Mouse (Mus musculus) right cerebral cortex, postnatal 14 days (tissue): Measurements from ENCODE around the gene Dcp1b.
A peak's percentile ranks its signal among the peaks of the same experiment; 100 is the strongest.

Experiments used
- DNase-seq: peaks from one replicate; pipeline ENCODE4 v3.0.0; 2022

The Dcp1b gene

DNA sequence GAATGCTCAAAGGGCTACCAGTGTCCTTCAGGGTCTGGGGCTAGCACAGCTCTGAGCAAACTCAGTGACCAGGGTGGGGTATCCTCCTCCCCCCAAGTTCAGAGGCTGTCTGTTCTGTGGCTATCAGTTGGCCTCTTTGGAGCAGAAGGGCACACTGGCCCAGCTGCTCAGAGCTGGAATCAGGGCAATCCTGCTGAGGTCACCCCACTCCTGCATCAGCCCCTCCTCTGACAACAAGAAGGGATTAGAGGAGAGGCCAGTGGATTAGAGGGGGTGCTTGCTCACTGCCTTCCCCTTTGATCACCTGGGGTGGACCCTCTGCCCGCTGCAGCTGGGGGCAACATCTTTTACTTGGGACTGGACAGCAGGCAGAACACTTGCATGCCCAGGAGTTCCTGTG lies 61.2 kb downstream of the Dcp1b start, which contains the start of gene Cacna2d4:
Gene Cacna2d4, plus strand, starts transcription at position 286 of the 400 bp plus-strand sequence.
- no peak for DNase-seq

DNA sequence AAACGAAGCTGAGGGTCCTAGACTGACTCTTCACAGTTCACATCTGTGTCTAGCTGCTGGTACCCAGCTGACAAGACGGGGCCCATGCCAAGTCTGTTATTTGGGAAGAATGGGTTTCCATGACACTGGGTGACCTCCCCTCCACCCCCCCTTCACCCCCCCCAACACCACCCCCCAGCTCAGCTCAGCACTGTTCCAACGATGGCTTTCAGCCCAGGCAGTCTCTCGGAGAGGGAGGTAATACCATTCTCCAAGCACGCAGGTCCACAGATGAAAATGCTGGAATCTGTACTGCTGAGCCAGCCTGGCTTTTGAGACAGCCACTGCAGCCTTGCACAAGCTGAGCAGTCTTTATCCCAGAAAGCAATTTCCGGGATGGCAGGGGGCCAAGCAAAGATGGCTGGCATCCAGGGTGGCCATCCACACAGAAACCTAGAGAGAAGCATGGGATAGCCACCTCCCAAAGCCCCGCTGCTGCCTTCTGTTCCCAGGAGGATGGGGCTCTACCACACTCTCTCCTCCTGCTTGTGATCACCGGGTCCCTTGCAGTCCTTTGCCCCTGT lies 62.5 kb downstream of the Dcp1b start:
- DNase-seq, result peak; percentile 76

DNA sequence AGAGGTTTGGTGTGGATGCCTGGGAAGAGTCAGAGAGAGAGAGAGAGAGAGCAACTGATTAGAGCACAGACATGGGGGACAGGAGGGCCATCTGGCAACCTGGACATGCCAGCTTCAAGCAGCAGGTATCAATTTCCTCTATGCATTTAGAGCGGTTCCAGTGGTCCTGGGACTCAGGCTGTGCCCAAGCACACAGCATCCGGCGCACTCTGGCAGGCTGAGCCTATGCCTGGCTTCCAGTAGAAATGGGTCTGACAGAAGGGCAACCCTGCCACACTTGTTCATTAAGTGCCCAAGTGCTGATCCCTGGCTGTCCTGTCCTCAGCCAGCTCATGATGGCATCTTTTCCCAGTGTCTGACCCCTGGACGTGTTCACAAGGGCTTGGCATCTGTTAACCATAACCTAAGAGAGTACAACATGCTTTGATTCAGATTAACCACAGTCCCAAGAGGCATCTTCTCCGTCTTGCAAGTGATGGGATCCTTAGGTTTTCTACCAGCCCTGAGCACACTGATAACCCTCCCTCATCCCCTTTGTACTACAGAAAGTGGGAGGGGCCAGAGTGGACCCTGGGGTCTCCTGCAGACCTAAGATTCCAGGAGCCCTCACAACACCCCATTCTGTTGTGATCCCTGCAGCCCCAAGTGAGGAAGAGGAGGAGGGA lies 64.4 kb downstream of the Dcp1b start:
- no peak for DNase-seq

DNA sequence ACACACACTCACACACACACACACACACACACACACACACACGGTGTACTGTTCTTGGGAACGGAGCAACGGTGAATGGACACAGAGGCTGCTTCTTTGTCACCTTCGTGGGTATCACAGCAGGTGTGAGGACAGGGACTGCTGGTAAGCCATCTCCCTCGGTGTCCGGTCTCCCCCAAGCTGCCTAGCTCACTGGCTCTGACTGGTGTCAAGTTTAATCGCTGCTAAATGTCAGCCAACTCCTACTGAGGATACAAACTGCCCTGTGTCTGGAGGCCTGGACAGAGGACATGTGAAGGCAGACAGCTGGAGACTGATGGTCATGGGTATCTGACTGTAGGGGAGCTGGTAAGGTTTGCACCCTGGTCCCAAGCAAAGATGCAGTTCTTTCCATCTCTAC lies 65.2 kb downstream of the Dcp1b start:
- DNase-seq, result no peak

DNA sequence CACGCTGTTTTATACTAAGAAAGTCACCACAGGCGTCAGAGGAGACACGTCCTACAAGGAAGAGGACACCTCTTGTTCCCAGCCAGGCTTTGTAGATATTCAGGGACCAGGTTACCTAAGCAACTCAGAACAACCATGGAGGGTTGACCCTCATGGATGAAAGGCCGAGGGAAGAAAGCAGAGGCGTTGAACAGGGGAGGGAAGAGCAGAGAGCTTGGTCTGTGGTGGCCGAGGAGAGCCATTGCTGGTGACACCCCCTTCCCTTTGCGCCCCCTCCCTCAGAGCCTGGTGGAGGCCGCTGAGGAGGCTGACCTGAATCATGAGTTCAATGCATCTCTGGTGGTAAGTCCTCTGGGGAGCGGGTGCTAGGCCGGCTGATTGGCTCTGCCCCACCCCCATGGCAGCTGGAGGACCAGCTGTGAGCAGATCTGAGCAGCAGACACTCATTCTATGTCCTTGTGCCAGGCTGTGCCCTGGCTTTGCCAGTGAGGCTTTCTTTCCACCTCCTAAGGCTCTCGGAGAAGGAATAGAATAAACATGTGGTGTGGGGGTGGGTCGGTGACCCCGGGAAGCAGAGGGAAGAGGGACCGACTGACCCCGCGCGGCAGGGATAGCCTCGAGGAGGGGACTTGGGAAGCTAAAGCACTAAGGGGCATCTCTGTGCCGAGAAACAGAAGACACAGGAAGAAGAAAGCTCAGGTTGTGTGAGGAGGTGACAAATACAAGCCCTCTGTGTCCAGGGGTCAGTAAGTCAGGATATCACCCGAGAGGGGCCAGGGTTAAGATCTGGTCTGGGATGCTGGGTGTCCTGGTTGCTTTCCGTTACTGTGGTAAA lies 66.0 kb downstream of the Dcp1b start:
- no peak for DNase-seq

DNA sequence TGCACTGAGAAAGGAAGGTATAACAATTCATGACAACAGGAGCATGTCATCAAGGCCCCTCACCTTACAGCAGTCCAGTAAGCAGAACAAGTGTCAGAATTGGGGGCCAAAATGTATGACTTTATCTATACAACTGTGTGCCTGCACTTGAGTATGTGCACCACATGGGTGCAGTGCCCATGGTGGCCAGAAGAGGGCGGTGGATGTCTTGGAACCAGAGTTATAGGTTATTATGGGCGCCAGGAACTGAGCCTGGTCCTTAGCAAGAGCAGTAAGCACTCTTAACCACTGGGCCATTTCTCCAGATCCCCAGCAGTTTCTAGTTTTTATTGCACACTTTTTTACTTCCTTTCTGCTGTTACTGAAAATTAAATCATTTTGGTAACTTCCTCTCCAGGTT lies 71.0 kb downstream of the Dcp1b start:
- DNase-seq, result no peak

DNA sequence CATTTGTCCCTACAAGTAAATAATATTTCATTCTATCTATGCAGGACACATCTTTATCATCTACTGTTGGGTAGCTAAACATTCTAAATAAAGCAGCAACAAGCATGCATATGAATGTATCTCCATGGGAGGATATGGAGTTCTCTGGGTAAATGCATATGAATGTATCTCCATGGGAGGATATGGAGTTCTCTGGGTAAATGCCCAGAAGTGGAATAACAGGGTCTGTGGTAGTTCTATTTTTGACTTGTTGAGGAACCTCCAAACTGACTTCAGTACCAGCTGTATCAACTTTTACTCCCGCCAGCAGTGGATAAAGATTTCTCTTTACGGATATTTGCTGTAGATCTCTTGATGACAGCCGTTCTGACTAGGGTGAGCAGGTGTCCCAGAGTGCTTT lies 73.5 kb downstream of the Dcp1b start:
- DNase-seq, result no peak

DNA sequence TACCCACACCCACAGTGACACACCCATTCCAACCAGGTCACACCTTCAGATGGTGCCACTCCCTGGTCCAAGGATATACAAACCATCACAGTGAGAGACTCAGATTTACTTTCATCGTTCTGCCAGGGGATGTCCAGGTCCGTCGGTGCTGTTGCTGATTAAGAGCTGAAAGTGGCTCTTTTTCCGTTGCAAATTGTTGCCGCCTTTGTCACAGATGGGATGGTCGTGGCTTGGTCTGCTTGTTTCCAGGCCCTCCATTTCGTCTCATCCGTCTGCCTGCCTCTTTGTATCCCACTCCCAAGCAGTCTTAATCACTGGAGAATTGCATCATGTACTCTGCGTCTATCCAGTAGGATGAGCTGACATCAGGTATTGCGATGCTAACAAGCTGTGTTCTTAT lies 74.7 kb downstream of the Dcp1b start:
- DNase-seq, result no peak

DNA sequence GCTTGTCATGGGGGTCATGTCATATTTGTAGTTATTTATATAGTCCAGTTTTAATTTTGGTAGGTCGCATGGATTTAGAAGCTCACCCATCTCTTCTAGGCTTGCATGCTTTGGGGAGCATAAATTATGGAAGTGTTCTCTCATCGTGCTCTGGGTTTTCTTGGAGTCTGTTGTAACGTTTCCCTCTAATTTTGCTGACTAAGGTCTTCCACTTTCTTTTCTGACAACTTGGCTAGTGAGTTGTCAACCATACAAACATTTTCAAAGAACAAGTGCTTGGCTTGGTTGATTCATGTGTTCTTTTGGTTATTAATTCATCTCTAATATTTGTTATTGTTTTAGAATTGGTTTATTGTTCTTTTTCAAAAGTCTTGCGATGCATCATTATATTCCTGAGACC lies 76.7 kb downstream of the Dcp1b start:
- DNase-seq, result no peak
